Mouse (Mus musculus) limb, embryonic 15.5 days (tissue): ENCODE data around the gene Hyal2. TPM values are rescaled to one million over a fixed set of nuclear protein-coding genes. Genes with fewer than 3 reads are reported as not detected.
"Not testable (repeated sequence)": the region's sequence is repeated elsewhere in the genome, so short reads cannot be mapped to it uniquely, and the experiment has no call there.

Experiments
- ATAC-seq: fragments of 200-750 bp; cut with Nextera tagmentation; 2 replicates; pipeline ENCODE4 v1.8.0; 2017; ENCODE audit warnings: low read depth, moderate TSS enrichment; ENCODE audit not compliant: insufficient number of reproducible peaks, low FRiP score, low TSS enrichment
- H3K27ac ChIP-seq: fragments of 300-500 bp; sonication (generic); 2 replicates; pipeline ENCODE4 v1.5.1; 2015; ENCODE audit warnings: moderate library complexity, mild to moderate bottlenecking, inconsistent platforms
- H3K27me3 ChIP-seq: fragments of 300-500 bp; sonication (generic); 2 replicates; pipeline ENCODE4 v1.6.1; 2015; ENCODE audit warnings: inconsistent platforms
- H3K36me3 ChIP-seq: fragments of 300-500 bp; sonication (generic); 2 replicates; pipeline ENCODE4 v1.6.1; 2015; ENCODE audit warnings: inconsistent platforms
- H3K4me1 ChIP-seq: fragments of 300-500 bp; sonication (generic); 2 replicates; pipeline ENCODE4 v1.6.1; 2015; ENCODE audit warnings: inconsistent platforms
- H3K4me2 ChIP-seq: fragments of 300-500 bp; sonication (generic); 2 replicates; pipeline ENCODE4 v1.6.1; 2015; ENCODE audit warnings: mild to moderate bottlenecking, inconsistent platforms
- H3K4me3 ChIP-seq: fragments of 300-500 bp; sonication (generic); 2 replicates; pipeline ENCODE4 v1.5.1; 2015; ENCODE audit warnings: mild to moderate bottlenecking, inconsistent platforms
- H3K9ac ChIP-seq: fragments of 300-500 bp; sonication (generic); 2 replicates; pipeline ENCODE4 v1.6.1; 2015; ENCODE audit warnings: inconsistent platforms
- H3K9me3 ChIP-seq: fragments of 300-500 bp; sonication (generic); 2 replicates; pipeline ENCODE4 v1.6.1; 2016; ENCODE audit warnings: inconsistent platforms
- WGBS: fragments of 180-500 bp; shearing (Covaris S2); methylation state at CpG from one replicate; pipeline ENCODE4 v1.1.7; 2015; 5-methylcytosine and 5-hydroxymethylcytosine counted together
- polyA plus RNA-seq: library from polyadenylated mRNA; unstranded; fragments of >200 nt; fragmentation: Nextera tagmentation; extraction: Ambion mirVana; gene quantifications from 2 replicates; pipeline ENCODE4 v1.2.1, GENCODE M21; 2015

The Hyal2 gene
- polyA plus RNA-seq, 1 experiment from 2014 or later = 101 TPM

DNA sequence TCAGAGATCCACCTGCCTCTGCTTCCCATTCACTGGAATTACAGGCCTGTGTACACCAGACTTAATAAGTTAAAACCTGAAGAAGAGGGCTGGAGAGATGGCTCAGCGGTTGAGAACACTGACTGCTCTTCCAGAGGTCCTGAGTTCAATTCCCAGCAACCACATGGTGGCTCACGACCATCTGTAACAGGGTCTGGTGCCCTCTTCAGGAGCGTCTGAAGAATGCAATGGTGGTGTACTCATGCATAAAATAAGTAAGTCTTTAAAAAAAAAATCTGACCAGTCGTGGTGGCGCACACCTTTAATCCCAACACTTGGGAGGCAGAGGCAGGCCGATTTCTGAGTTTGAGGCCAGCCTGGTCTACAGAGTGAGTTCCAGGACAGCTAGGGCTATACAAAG is 6.0 kb downstream of the Hyal2 start:
- WGBS = 86% methylated on average over 6 of the region's 6 CpGs
- not testable (repeated sequence) for ATAC-seq, H3K27me3 ChIP-seq, H3K27ac ChIP-seq, H3K4me2 ChIP-seq, H3K9ac ChIP-seq, H3K4me3 ChIP-seq, H3K9me3 ChIP-seq
- peaks cover 51% of the 10 kb centered on the region for H3K4me1 ChIP-seq
- peaks cover 37% of the 10 kb centered on the region for H3K36me3 ChIP-seq

DNA sequence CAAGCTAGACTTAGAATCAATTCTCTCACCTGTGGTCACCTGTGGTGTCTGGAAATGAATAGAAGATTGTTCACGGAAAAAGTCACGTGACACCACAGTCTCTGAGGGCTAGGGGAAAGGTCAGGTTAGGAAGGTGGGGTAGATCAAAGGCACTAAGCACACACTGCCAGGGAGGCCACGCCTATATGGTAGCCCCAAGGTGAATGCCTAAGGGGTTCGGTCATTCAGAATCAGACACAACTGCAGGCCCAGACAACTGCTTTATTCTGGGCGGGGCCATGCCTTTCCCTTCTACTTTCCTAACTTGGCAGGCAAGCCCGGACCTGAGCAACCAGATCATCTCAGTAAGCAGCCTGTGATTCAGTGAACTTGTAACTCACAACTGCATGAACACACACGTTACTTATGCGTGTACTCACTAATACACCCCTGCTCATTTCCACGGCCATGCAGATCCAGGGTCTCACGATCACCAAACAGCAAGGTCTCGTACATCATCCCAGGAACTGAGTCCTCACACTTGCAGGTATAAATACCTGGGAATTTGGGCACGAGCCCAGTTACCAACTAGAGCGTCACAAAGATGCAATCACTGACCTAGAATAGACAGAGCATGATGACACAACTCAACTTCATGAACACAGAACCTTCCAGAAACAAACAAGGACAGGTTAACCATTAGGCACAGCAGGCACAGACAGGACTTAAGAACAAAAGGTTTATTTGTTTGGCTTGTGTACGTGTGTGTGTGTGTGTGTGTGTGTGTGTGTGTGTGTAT is 8.0 kb downstream of the Hyal2 start:
- peaks cover 39% of the 10 kb centered on the region for H3K36me3 ChIP-seq
- no peaks in the 10 kb centered on the region for H3K9me3 ChIP-seq
- H3K9ac ChIP-seq = no peak overlapping the region
- H3K27me3 ChIP-seq = no peaks in the 10 kb centered on the region
- peak overlapping the region; percentile 87 for H3K27ac ChIP-seq
- 70% methylated on average over 14 of the region's 14 CpGs for WGBS
- 0 out of 2 replicates have a peak overlapping the region, but pooled peaks have one; percentile 43 for H3K4me3 ChIP-seq
- H3K4me1 ChIP-seq = peaks cover 54% of the 10 kb centered on the region
- H3K4me2 ChIP-seq = 0 out of 2 replicates have a peak overlapping the region, but pooled peaks have one; percentile 57
- ATAC-seq = no peak

DNA sequence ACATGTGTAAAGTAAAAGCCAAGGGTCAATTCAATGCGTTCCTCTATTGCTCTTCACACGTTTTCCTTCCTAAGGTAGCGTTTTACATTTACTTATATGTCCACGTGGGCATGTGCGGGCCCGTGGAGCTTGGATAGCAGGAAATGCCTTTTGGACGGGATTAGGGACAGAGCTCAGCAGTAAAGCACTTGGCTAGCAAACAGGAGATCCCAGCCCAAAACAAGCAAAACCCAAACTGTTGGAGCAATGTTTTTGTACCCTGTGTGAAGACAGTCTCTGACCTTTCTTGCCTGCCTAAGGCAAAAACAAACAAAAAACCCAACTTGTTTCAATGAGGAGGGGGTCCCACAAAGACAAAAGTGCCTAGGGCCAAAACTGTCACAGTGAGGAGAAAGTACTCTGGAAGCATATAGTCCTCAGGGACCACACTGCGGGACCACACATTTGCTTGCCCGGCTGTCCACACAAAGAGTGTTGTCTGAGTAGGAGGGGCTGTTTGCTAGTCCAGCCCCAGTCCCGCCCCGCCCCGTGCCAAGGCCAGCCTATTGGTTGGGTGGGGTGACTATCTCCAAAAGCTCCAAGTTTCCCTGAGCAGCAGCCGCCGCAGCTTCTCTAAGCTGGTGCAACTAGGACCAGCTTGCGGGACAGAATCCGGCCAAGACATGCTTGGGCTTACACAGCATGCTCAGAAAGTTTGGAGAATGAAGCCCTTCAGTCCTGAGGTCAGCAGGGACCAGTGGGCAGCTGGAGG is 8.8 kb downstream of the Hyal2 start, which contains the start of gene Hyal1:
Gene Hyal1 (plus strand): TSS at position 571 of the 751 bp plus-strand sequence.
- Histone ChIP-seq H3K4me1 (peaks cover 50% of the 10 kb centered on the region), H3K9me3 (no peaks in the 10 kb centered on the region), H3K27me3 (no peaks in the 10 kb centered on the region), H3K27ac (peak within 1 kb of the TSS; percentile 87), H3K36me3 (peaks cover 32% of the 10 kb centered on the region), H3K9ac (peak within 1 kb of the TSS; percentile 40; the same call in 1 of the 2 replicates), H3K4me2 (peak within 1 kb of the TSS; percentile 57), H3K4me3 (peak within 1 kb of the TSS; percentile 43)
- peak; percentile 60; the same call in 1 of the 2 replicates for ATAC-seq
- WGBS = 17% methylated on average over 16 of the region's 16 CpGs

DNA sequence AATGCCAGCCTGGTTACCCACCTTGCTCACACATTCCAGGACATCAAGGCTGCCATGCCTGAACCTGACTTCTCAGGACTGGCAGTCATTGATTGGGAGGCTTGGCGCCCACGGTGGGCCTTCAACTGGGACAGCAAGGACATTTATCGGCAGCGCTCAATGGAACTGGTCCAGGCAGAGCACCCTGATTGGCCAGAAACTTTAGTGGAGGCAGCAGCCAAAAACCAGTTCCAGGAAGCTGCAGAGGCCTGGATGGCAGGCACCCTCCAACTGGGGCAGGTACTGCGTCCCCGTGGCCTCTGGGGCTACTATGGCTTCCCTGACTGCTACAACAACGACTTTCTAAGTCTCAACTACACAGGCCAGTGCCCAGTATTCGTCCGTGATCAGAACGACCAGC is 10.1 kb downstream of the Hyal2 start:
- 93% methylated on average over 10 of the region's 10 CpGs for WGBS
- Histone ChIP-seq H3K4me2 (0 out of 2 replicates have a peak overlapping the region, but pooled peaks have one; percentile 6), H3K27ac (no peak overlapping the region), H3K9ac (no peak overlapping the region), H3K9me3 (no peaks in the 10 kb centered on the region), H3K4me1 (peaks cover 55% of the 10 kb centered on the region), H3K36me3 (peaks cover 23% of the 10 kb centered on the region), H3K27me3 (no peaks in the 10 kb centered on the region), H3K4me3 (no peak overlapping the region)
- ATAC-seq = no peak

DNA sequence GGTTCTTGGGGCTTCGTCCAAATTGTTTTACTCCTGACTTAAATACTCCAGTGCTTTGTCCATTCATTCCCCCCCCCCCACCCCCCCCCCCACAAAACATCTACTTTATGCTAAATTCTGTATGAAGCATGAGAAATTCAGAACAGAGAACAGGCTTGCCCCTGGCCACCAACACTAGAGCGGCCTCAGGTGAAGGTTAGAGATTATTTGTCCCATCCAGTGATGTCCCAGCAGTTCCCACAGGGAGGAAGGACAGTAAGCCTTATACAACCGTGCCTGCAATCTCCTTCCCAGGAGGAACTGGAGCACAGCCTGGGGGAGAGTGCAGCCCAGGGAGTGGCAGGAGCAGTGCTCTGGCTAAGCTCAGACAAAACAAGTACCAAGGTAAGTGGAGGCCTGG is 10.8 kb downstream of the Hyal2 start, which contains the start of gene Naa80:
Gene Naa80 (plus strand): TSS at position 301 of the 400 bp plus-strand sequence.
- Histone ChIP-seq H3K36me3 (peaks cover 22% of the 10 kb centered on the region), H3K4me1 (peaks cover 55% of the 10 kb centered on the region), H3K4me3 (no peak within 1 kb of the TSS), H3K27me3 (no peaks in the 10 kb centered on the region), H3K9me3 (no peaks in the 10 kb centered on the region), H3K9ac (no peak within 1 kb of the TSS), H3K27ac (peak within 1 kb of the TSS; percentile 96), H3K4me2 (peak within 1 kb of the TSS; percentile 70; the same call in 1 of the 2 replicates)
- WGBS = 78% methylated on average over 3 of the region's 3 CpGs
- ATAC-seq = no peak

DNA sequence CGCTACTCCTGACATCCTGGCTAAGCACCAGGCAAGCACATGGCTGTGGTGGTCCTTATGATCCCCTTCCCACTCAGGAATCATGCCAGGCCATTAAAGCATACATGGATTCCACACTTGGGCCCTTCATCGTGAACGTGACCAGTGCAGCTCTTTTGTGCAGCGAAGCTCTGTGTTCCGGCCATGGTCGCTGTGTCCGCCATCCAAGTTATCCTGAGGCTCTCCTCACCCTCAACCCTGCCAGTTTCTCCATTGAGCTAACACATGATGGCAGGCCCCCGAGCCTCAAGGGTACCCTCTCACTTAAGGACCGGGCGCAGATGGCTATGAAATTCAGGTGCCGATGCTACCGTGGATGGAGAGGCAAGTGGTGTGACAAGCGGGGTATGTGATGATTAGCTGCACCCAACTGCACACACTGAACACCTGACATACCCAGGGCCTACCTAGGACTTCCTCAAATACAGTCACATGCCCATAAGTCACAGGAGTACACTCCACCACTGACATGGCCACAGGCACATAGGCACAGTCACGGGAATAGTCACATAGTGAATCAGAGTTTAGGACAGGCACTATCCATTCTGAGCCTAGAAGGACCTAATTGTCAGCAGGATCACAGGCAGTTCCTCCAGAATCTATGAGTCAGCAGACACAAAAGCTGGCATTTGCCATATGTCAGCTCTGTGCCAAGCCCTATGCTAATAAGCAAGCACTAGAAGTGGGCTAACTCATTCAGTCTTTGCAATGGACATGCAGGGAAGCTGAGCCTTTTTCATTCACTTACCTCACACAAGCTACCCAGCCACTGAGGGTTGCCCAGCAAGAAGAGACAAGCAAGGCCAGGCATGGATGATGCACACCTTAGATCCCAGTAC is 11.5 kb downstream of the Hyal2 start:
- Histone ChIP-seq H3K4me1 (peaks cover 55% of the 10 kb centered on the region), H3K36me3 (peaks cover 19% of the 10 kb centered on the region), H3K9me3 (no peaks in the 10 kb centered on the region), H3K4me2 (peak overlapping the region; percentile 70; the same call in 1 of the 2 replicates), H3K27me3 (no peaks in the 10 kb centered on the region), H3K27ac (peak overlapping the region; percentile 96), H3K9ac (no peak overlapping the region), H3K4me3 (no peak overlapping the region)
- WGBS = 91% methylated on average over 14 of the region's 14 CpGs
- ATAC-seq = no peak

DNA sequence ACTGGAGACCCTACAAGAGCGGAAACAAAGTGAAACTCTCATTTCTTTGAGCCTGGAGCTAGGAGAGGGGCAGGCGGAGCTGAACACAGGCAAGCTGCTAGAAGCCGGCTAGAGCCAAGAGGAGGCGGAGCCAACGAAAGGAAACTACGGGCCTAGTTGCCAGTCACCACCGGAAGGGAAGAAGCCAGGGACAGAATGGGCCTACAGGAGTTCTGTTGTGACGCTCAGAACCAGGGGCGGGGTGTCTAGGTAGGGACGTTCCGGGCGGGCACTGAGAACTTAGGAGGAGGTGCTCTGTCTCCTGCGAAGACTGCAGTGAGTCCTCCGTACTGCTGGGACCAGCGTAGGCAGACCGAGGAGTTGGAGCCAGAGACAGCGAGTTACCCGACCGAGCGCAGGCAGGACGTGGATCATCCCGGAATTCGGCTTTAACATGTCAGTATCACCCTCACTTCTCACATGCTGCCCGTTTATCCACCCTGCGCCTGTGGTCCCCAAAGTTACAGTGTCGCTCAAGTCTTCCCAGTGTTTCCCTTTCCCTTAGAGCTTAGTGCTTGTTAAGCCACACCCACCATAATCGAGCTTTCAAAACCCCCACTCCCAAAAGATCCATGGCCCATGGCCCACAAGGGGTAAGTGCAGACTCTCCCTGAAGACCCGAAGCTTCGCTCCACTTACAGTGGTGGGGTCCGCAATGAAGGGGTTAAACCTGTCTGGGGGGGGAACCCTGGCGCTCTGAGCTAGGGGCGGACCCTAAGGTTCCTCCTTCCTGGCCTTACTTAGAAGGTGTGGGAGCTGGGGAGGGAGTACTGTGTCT is 13.0 kb downstream of the Hyal2 start, which contains the start of gene Hyal3:
Gene Hyal3 (plus strand): TSS at position 318 of the 817 bp plus-strand sequence.
- H3K27me3 ChIP-seq = no peaks in the 10 kb centered on the region
- peak; percentile 73 for ATAC-seq
- peaks cover 13% of the 10 kb centered on the region for H3K36me3 ChIP-seq
- peak within 1 kb of the TSS; percentile 96 for H3K27ac ChIP-seq
- H3K4me3 ChIP-seq = peak within 1 kb of the TSS; percentile 60
- H3K9ac ChIP-seq = peak within 1 kb of the TSS; percentile 47
- WGBS = under 1% methylated on average over 32 of the region's 32 CpGs
- H3K4me1 ChIP-seq = peaks cover 53% of the 10 kb centered on the region
- H3K4me2 ChIP-seq = peak within 1 kb of the TSS; percentile 70
- H3K9me3 ChIP-seq = no peaks in the 10 kb centered on the region

DNA sequence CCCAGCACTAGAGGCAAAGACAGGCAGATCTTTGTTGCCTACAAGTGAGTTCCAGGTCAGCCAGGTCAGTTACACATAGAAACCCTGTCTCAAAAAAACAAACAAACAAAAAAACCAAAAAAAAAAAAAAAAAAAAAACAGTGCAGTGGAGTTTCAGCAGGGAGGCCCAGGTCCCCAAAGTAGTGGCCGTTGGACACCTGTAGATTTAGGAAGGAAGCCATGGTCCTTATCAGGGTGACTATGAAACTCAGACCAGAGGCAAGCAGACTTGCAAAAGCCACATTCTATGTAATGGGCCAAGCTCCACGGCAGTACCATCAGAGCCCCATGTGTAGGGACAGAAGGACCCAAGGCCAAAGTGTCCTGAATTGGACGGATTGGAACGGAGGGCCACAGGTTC is 13.8 kb downstream of the Hyal2 start:
- H3K27ac ChIP-seq = peak overlapping the region; percentile 96
- H3K27me3 ChIP-seq = no peaks in the 10 kb centered on the region
- no peak for ATAC-seq
- H3K36me3 ChIP-seq = peaks cover 13% of the 10 kb centered on the region
- no peaks in the 10 kb centered on the region for H3K9me3 ChIP-seq
- H3K4me3 ChIP-seq = peak overlapping the region; percentile 60
- peak overlapping the region; percentile 70 for H3K4me2 ChIP-seq
- H3K9ac ChIP-seq = peak overlapping the region; percentile 47; the same call in 1 of the 2 replicates
- H3K4me1 ChIP-seq = peaks cover 45% of the 10 kb centered on the region
- 64% methylated on average over 4 of the region's 4 CpGs for WGBS

DNA sequence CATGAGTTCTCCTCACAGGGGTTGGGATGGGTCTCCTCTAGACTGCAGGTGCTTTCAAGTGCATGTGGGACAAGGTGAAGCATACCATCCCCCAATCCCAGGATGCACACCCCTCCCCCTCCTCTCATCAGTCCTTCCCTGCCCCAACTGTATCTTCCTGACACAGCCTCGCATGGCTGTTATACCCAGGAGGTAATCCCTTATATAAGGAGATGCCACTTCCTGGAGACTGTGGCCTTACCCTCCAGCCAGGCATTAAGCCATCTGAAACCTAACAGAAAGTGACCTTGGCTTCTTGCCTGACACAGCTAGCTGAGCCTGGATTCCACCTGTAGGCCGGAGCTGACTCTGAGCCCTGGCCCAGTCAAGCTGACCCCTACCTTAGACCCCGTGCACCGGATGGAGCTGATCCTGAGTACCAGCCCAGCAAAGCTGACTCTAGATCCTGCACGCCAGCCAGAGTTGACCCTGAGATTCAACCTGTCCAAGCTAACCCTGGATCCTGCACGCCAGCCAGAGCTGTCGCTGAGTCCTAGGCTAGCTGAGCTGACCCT is 14.8 kb downstream of the Hyal2 start:
- no peaks in the 10 kb centered on the region for H3K9me3 ChIP-seq
- H3K4me2 ChIP-seq = no peak overlapping the region
- no peaks in the 10 kb centered on the region for H3K27me3 ChIP-seq
- H3K9ac ChIP-seq = no peak overlapping the region
- H3K4me3 ChIP-seq = no peak overlapping the region
- H3K4me1 ChIP-seq = peaks cover 38% of the 10 kb centered on the region
- no peak for ATAC-seq
- H3K36me3 ChIP-seq = peaks cover 13% of the 10 kb centered on the region
- 89% methylated on average over 7 of the region's 7 CpGs for whole genome bisulfite sequencing
- H3K27ac ChIP-seq = no peak overlapping the region

DNA sequence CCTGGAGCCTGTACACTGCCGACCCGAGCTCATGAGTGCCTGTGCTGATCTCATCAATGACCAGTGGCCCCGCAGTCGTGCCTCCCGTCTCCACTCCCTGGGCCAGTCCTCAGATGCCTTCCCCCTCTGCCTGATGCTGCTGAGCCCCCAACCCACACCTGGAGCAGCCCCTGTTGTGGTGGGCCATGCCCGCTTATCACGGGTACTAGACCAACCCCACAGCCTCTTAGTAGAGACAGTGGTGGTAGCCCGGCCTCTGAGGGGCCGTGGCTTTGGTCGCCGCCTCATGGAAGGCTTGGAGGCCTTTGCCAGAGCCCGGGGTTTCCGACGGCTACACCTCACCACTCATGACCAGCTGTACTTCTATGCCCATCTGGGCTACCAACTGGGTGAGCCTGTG is 15.4 kb downstream of the Hyal2 start:
- no peak overlapping the region for H3K4me2 ChIP-seq
- no peaks in the 10 kb centered on the region for H3K27me3 ChIP-seq
- peaks cover 38% of the 10 kb centered on the region for H3K4me1 ChIP-seq
- WGBS = 93% methylated on average over 14 of the region's 14 CpGs
- H3K36me3 ChIP-seq = peaks cover 13% of the 10 kb centered on the region
- no peak for ATAC-seq
- H3K4me3 ChIP-seq = no peak overlapping the region
- H3K9ac ChIP-seq = no peak overlapping the region
- no peaks in the 10 kb centered on the region for H3K9me3 ChIP-seq
- H3K27ac ChIP-seq = no peak overlapping the region
